Mouse (Mus musculus) bone marrow, adult 2 months (tissue): ENCODE results near the gene Hnrnpul2. TPM values are rescaled to one million over a fixed set of nuclear protein-coding genes. Genes with fewer than 3 reads are reported as not detected.
"Not testable (repeated sequence)": the region's sequence is repeated elsewhere in the genome, so short reads cannot be mapped to it uniquely, and the experiment has no call there.

ENCODE experiments used
- H3K27ac ChIP-seq: fragments of 200-500 bp; 2 replicates; pipeline ENCODE4 v1.5.1; 2012; ENCODE audit warnings: low read depth, mild to moderate bottlenecking, control low read depth, inconsistent platforms, low read length; ENCODE audit not compliant: control insufficient read depth, poor library complexity, insufficient read depth
- H3K4me1 ChIP-seq: fragments of 200-500 bp; 2 replicates; pipeline ENCODE4 v1.6.1; 2011; ENCODE audit warnings: low read length; ENCODE audit not compliant: control insufficient read depth, insufficient read depth
- H3K4me3 ChIP-seq: fragments of 200-500 bp; replicated peaks from 2 replicates; pipeline ENCODE3; 2011; ENCODE audit warnings: mild to moderate bottlenecking, low read depth, low read length, control low read depth; ENCODE audit not compliant: control insufficient read depth
- CTCF ChIP-seq: fragments of 200-500 bp; IDR thresholded peaks from 2 replicates; pipeline ENCODE4 v1.5.1; 2011; ENCODE audit warnings: low read length, control low read depth; ENCODE audit not compliant: control insufficient read depth, insufficient read depth
- POLR2A ChIP-seq: fragments of 200-500 bp; IDR thresholded peaks from 2 replicates; pipeline ENCODE4 v1.6.1; 2011; ENCODE audit warnings: low read depth, mild to moderate bottlenecking, control low read depth, low read length, borderline replicate concordance; ENCODE audit not compliant: control insufficient read depth
- WGBS: fragments of 180-500 bp; shearing (Covaris S2); methylation state at CpG from one replicate; pipeline ENCODE4 v1.1.7; 2018; 5-methylcytosine and 5-hydroxymethylcytosine counted together
- polyA plus RNA-seq: library from polyadenylated mRNA; stranded (reverse); fragments of >200 nt; gene quantifications from 2 replicates; pipeline ENCODE4 v1.2.4, GENCODE M21; 2011; ENCODE audit warnings: low replicate concordance; ENCODE audit not compliant: missing spikeins, insufficient read depth, insufficient read length

The Hnrnpul2 gene
- polyA plus RNA-seq, 1 experiment = 84.9 TPM

DNA sequence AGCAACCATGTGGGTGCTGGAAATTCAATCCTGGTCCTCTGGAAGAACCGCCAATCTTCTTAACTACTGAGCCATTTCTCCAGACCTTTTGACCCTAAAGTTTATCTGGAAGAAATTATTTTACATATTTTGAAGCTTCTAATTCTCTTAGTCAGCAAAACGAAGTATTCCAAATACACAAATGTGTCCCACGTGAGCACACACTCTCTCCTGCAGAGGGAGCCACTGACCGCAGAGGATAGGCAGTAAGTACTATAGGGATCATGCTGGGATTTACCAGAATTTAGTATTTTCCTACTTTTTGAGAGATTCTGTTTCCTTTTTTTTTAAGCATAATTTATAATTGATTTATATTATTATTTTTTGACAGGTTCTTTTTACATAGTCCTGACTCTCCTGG lies 37.9 kb downstream of the Hnrnpul2 start:
- Histone ChIP-seq H3K4me1 (no peaks in the 10 kb centered on the region), H3K27ac (no peak overlapping the region), H3K4me3 (no peak overlapping the region)
- TF ChIP-seq CTCF (peak; percentile 75), POLR2A (no peak)
- 26% methylated on average over 4 of the region's 4 CpGs for WGBS

DNA sequence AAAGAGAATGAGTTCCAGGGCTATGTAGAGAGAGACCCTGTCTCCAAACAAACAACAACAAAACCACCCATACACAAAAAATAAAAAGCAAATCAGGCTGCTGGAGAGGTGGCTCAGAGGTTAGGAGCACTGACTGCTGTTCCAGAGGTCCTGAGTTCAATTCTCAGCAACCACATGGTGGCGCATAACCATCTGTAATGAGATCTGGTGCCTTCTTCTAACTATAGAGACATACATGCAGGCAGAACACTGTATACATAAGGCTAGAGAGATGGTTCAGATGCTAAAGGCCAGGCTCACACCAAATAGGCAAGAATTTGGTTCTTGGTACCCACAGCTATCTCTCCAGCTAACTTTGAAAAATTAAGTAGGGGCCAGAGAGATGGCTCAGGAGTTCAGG lies 39.2 kb downstream of the Hnrnpul2 start:
- Histone ChIP-seq H3K27ac (no peak overlapping the region), H3K4me1 (no peaks in the 10 kb centered on the region), H3K4me3 (no peak overlapping the region)
- WGBS = 30% methylated on average over 1 of the region's 1 CpGs
- peak; percentile 33; the same call in 1 of the 2 replicates for TF ChIP-seq CTCF
- no peak for TF ChIP-seq POLR2A

- no peak overlapping the region for H3K27ac ChIP-seq
- no peak for TF ChIP-seq POLR2A
- TF ChIP-seq CTCF = no peak
- H3K4me3 ChIP-seq = no peak overlapping the region
- H3K4me1 ChIP-seq = no peaks in the 10 kb centered on the region
- WGBS = 81% methylated on average over 6 of the region's 6 CpGs
These were observed 44.5 kb downstream of the Hnrnpul2 start for GRCm38 (mm10) chr19:8864265-8864664.

GRCm38 (mm10) chr19:8870381-8870780 lies 50.6 kb downstream of the Hnrnpul2 start:
- H3K4me3 ChIP-seq, H3K4me1 ChIP-seq, H3K27ac ChIP-seq: not testable (repeated sequence)
- WGBS = 67% methylated on average over 3 of the region's 3 CpGs

GRCm38 (mm10) chr19:8870838-8871237 lies 51.0 kb downstream of the Hnrnpul2 start:
- Histone ChIP-seq H3K4me1 (no peaks in the 10 kb centered on the region; the same call in 1 of the 2 replicates), H3K27ac (peak overlapping the region; percentile 42)

GRCm38 (mm10) chr19:8871267-8872186 lies 51.7 kb downstream of the Hnrnpul2 start, which contains the start of gene Ubxn1:
Gene Ubxn1, plus strand, starts transcription at chr19:8871496.
- Histone ChIP-seq H3K4me1 (no peaks in the 10 kb centered on the region; the same call in 1 of the 2 replicates), H3K27ac (peak within 1 kb of the TSS; percentile 80), H3K4me3 (peak within 1 kb of the TSS; percentile 89)
- TF ChIP-seq CTCF = no peak
- peak; percentile 69 for TF ChIP-seq POLR2A
- WGBS = under 1% methylated on average over 59 of the region's 59 CpGs

More at GRCm38 (mm10) chr19:8870838-8871237, 51.0 kb downstream of the Hnrnpul2 start:
- H3K4me3 ChIP-seq = peak overlapping the region; percentile 89
- 20% methylated on average over 9 of the region's 9 CpGs for WGBS
- TF ChIP-seq POLR2A (no peak), CTCF (no peak)

- Histone ChIP-seq H3K4me3 (peak overlapping the region; percentile 29), H3K4me1 (no peaks in the 10 kb centered on the region; the same call in 1 of the 2 replicates), H3K27ac (no peak overlapping the region)
- WGBS = 70% methylated on average over 10 of the region's 10 CpGs
- TF ChIP-seq POLR2A (no peak), CTCF (no peak)
These were observed 52.5 kb downstream of the Hnrnpul2 start for GRCm38 (mm10) chr19:8872266-8872840.

DNA sequence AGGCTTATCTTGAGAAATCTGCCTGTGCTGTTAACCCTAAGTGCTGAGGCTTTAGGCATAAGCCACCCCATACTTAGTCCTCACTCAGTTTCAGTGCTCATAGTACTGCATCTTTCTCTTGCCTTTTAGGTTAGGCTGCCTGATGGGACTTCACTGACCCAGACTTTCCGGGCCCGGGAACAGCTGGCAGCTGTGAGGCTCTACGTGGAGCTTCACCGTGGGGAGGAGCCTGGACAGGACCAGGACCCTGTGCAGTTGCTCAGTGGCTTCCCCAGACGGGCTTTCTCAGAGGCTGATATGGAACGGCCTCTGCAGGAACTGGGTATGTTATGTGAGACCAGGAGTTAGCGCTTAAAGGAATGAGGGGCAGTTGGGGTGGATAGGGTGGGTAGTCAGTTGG lies 55.2 kb downstream of the Hnrnpul2 start:
- Histone ChIP-seq H3K4me3 (no peak overlapping the region), H3K27ac (no peak overlapping the region), H3K4me1 (no peaks in the 10 kb centered on the region; the same call in 1 of the 2 replicates)
- 89% methylated on average over 7 of the region's 7 CpGs for WGBS
- no peak for TF ChIP-seq POLR2A
- TF ChIP-seq CTCF = no peak
